Mouse (Mus musculus): Measurements from ENCODE around the gene Gpr157.

The Gpr157 gene

GRCm38 (mm10) chr4:150151045-150151444, 63.9 kb downstream of the Gpr157 start:
- no peak for DNase-seq (ENCODE audit: low spot score)

- DNase-seq (ENCODE audit: low spot score) = no peak
These were observed 65.3 kb downstream of the Gpr157 start for GRCm38 (mm10) chr4:150152483-150152882.

GRCm38 (mm10) chr4:150155301-150155700, 68.1 kb downstream of the Gpr157 start:
- no peak for DNase-seq (ENCODE audit: low spot score)

Measured in lung, postnatal 25 days (tissue).